Mouse (Mus musculus) ES-Bruce4 (cell line): Measurements from ENCODE around the gene Apod. TPM values are rescaled to one million over a fixed set of nuclear protein-coding genes. Genes with fewer than 3 reads are reported as not detected.
"Not testable (repeated sequence)": the region's sequence is repeated elsewhere in the genome, so short reads cannot be mapped to it uniquely, and the experiment has no call there.

ENCODE experiments used
- H3K27ac ChIP-seq: 2 replicates; pipeline ENCODE4 v1.5.1; 2012; ENCODE audit warnings: low read length, inconsistent platforms; ENCODE audit not compliant: insufficient read depth
- H3K27me3 ChIP-seq: 2 replicates; pipeline ENCODE4 v1.6.1; 2012; ENCODE audit warnings: mild to moderate bottlenecking, low read length, inconsistent platforms; ENCODE audit not compliant: control insufficient read depth, poor library complexity, insufficient read depth, severe bottlenecking
- H3K36me3 ChIP-seq: 2 replicates; pipeline ENCODE4 v1.6.1; 2012; ENCODE audit warnings: inconsistent platforms, mild to moderate bottlenecking, low read length, moderate library complexity; ENCODE audit not compliant: control insufficient read depth, poor library complexity, insufficient read depth, severe bottlenecking
- H3K4me1 ChIP-seq: one replicate; pipeline ENCODE4 v1.8.1; 2011; ENCODE audit warnings: low read length; ENCODE audit not compliant: control insufficient read depth, insufficient read depth
- H3K4me3 ChIP-seq: 2 replicates; pipeline ENCODE4 v1.5.1; 2011; ENCODE audit warnings: low read depth, mild to moderate bottlenecking, low read length
- H3K9ac ChIP-seq: 2 replicates; pipeline ENCODE4 v1.6.1; 2012; ENCODE audit warnings: low read depth, mild to moderate bottlenecking, inconsistent platforms; ENCODE audit not compliant: poor library complexity, severe bottlenecking
- H3K9me3 ChIP-seq: replicated peaks from 2 replicates; pipeline ENCODE4 v1.6.1; 2012; ENCODE audit warnings: mild to moderate bottlenecking, low read length, inconsistent platforms; ENCODE audit not compliant: control insufficient read depth, poor library complexity, insufficient read depth, severe bottlenecking
- CTCF ChIP-seq: IDR thresholded peaks from one replicate; pipeline ENCODE4 v1.8.1; 2011; ENCODE audit warnings: low read depth, low read length
- EP300 ChIP-seq: IDR thresholded peaks from 2 replicates; pipeline ENCODE4 v1.6.1; 2011; ENCODE audit warnings: low read depth, low read length; ENCODE audit not compliant: insufficient read depth
- POLR2A ChIP-seq: IDR thresholded peaks from one replicate; pipeline ENCODE4 v1.8.1; 2011; ENCODE audit warnings: low read length; ENCODE audit not compliant: insufficient read depth
- polyA plus RNA-seq: library from polyadenylated mRNA; stranded (reverse); fragments of >200 nt; gene quantifications from 2 replicates; pipeline ENCODE4 v1.2.4, GENCODE M21; 2011; ENCODE audit warnings: low read depth; ENCODE audit not compliant: missing spikeins, insufficient read depth, insufficient read length

Apod gene
- polyA plus RNA-seq, 1 experiment: 0.54 TPM

DNA sequence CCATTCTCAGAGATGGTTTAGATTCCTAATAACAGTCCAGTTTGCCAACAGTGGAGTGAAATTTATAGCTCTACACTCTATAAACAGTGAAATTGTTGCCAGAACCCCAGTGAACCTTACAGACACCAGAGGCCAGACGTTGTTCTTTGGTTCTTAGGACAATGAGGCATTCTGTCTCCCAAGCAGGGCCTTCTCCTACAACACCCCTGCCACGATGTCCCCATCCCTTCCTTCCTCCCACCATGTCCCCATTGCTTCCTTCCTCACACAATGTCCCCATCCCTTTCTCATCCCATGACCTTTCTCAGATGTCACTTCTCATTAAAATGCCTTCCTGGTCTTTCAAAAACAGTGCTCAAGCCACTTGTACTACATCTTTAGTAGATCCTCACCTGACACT is 3.8 kb upstream of the Apod start:
- Histone ChIP-seq H3K9me3 (no peaks in the 10 kb centered on the region), H3K36me3 (no peaks in the 10 kb centered on the region), H3K9ac (no peak overlapping the region), H3K4me3 (no peak overlapping the region), H3K27ac (no peak overlapping the region), H3K4me1 (no peaks in the 10 kb centered on the region), H3K27me3 (no peaks in the 10 kb centered on the region)
- TF ChIP-seq CTCF: no peak
- no peak for TF ChIP-seq POLR2A
- TF ChIP-seq EP300: no peak

- H3K4me3 ChIP-seq, H3K27ac ChIP-seq, H3K4me1 ChIP-seq: not testable (repeated sequence)
Observed at GRCm38 (mm10) chr16:31316246-31317143, 1.9 kb upstream of the Apod start.

DNA sequence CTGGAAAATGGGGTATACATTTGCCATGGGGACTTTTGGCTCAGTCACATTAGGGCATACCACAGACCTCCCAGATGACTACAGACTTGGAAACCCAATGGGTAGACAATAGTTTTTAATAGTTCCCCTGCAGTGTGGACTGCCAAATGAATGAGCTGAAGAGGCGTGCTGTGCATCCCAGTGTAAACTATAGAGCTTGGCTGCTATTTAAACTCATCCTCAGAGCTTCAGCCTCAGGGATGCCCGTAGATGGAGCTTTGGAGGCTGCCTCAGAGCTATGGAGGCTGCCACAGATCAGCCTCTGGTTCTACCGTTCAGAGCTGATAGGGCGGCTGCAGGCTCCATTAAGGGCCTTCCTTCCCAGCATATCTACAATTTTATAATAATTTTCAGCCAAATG is 686 bp upstream of the Apod start:
- no peak overlapping the region for H3K27ac ChIP-seq
- TF ChIP-seq CTCF (no peak), EP300 (no peak), POLR2A (no peak)

More at GRCm38 (mm10) chr16:31316246-31317143, 1.9 kb upstream of the Apod start:
- not testable (repeated sequence) for H3K9ac ChIP-seq, H3K36me3 ChIP-seq, H3K27me3 ChIP-seq, H3K9me3 ChIP-seq

GRCm38 (mm10) chr16:31313611-31314010 is 997 bp downstream of the Apod start:
- no peak overlapping the region for H3K9ac ChIP-seq
- no peaks in the 10 kb centered on the region for H3K9me3 ChIP-seq
- H3K36me3 ChIP-seq: no peaks in the 10 kb centered on the region
- no peaks in the 10 kb centered on the region for H3K27me3 ChIP-seq
- H3K4me3 ChIP-seq: no peak overlapping the region
- no peak overlapping the region for H3K27ac ChIP-seq
- TF ChIP-seq EP300 (no peak), POLR2A (no peak), CTCF (no peak)
- H3K4me1 ChIP-seq: no peaks in the 10 kb centered on the region

More for the DNA sequence above, 686 bp upstream of the Apod start:
- no peaks in the 10 kb centered on the region for H3K9me3 ChIP-seq
- no peak overlapping the region for H3K4me3 ChIP-seq
- no peaks in the 10 kb centered on the region for H3K36me3 ChIP-seq
- H3K9ac ChIP-seq: no peak overlapping the region
- H3K27me3 ChIP-seq: no peaks in the 10 kb centered on the region
- no peaks in the 10 kb centered on the region for H3K4me1 ChIP-seq

DNA sequence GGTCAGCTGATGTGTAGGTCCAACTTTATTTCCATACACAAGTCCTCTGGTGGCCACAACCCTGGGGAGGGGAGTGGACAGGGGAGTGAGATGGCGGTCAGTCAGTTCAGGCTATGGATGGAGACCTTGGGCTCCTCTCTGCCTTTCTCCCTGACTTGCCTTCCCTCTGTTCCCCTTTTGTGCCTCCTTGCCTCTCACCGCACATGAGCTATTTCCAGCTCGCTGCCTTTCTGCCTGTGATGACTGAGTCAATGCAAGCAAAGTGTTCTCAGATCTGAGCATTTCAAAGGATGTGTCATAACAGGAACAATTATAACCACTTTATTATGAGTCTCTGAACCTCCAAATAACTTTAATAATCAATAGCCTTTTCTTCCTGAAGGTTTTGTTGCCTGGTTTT is 2.3 kb downstream of the Apod start:
- no peaks in the 10 kb centered on the region for H3K4me1 ChIP-seq
- H3K9ac ChIP-seq: no peak overlapping the region
- no peak overlapping the region for H3K27ac ChIP-seq
- no peak overlapping the region for H3K4me3 ChIP-seq
- no peaks in the 10 kb centered on the region for H3K27me3 ChIP-seq
- H3K9me3 ChIP-seq: no peaks in the 10 kb centered on the region
- TF ChIP-seq POLR2A (no peak), EP300 (no peak), CTCF (no peak)
- H3K36me3 ChIP-seq: no peaks in the 10 kb centered on the region

DNA sequence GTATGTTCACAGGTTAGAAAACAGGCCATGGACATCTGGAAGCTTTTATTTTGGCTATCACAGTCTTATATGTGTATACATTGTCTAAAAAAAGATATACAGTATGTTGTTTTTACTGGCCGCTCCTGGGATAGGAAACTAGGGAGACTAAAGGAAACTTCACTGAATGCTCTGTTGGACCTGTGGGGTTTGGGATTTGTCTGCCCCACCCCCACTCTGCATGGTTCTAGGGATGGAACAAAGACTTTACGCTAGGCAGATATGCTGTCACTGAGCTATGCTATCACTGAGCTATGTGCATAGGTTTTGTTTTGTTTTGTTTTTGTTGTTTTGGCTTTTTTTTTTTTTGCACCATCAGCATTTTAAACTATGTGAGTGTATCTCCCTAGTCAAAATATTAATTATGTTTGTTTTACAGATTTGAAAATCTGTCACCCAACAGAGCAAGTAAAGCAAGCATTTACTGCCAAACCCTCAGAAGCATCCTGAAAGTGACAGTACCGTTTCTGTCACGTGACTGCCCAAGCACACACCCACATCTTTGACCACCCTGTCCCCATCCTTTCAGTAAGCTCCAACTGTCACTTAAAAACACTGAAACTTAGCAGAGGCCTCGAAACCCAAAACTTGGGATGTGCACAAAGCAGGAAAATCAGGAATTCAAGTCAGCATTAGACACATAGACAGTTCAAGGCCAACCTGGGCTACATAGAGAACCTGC is 9.2 kb downstream of the Apod start:
- H3K9me3 ChIP-seq: no peaks in the 10 kb centered on the region
- no peak overlapping the region for H3K4me3 ChIP-seq
- no peaks in the 10 kb centered on the region for H3K36me3 ChIP-seq
- TF ChIP-seq POLR2A (no peak), CTCF (no peak), EP300 (no peak)
- H3K27ac ChIP-seq: no peak overlapping the region
- no peaks in the 10 kb centered on the region for H3K27me3 ChIP-seq
- no peak overlapping the region for H3K9ac ChIP-seq
- peaks cover 2% of the 10 kb centered on the region for H3K4me1 ChIP-seq
